Mouse (Mus musculus) hindbrain, embryonic 11.5 days (tissue): Measurements from ENCODE around the gene Nr4a3. TPM values are rescaled to one million over a fixed set of nuclear protein-coding genes. Genes with fewer than 3 reads are reported as not detected.

Experiments
- ATAC-seq: fragments of 200-750 bp; cut with Nextera tagmentation; 2 replicates; pipeline ENCODE4 v1.8.0; 2017; ENCODE audit warnings: mild to moderate bottlenecking, moderate TSS enrichment, moderate library complexity; ENCODE audit not compliant: low FRiP score
- DNase-seq: peaks from one replicate; pipeline ENCODE4 v3.0.0-alpha.2; 2015; ENCODE audit warnings: low spot score
- H3K27ac ChIP-seq: fragments of 300-500 bp; sonication (generic); 2 replicates; pipeline ENCODE4 v1.5.1; 2014; ENCODE audit warnings: mild to moderate bottlenecking, low read depth, low read length
- H3K27me3 ChIP-seq: fragments of 300-500 bp; sonication (generic); 2 replicates; pipeline ENCODE4 v1.6.1; 2014; ENCODE audit warnings: mild to moderate bottlenecking, low read length, moderate library complexity, mixed read lengths; ENCODE audit not compliant: control insufficient read depth, insufficient read depth
- H3K36me3 ChIP-seq: fragments of 300-500 bp; sonication (generic); 2 replicates; pipeline ENCODE4 v1.6.1; 2014; ENCODE audit warnings: mild to moderate bottlenecking, low read length, moderate library complexity, mixed read lengths; ENCODE audit not compliant: control insufficient read depth, insufficient read depth
- H3K4me1 ChIP-seq: fragments of 300-500 bp; sonication (generic); replicated peaks from 2 replicates; pipeline ENCODE4 v1.6.1; 2014; ENCODE audit warnings: low read length, mixed read lengths; ENCODE audit not compliant: control insufficient read depth, insufficient read depth
- H3K4me2 ChIP-seq: fragments of 300-500 bp; sonication (generic); replicated peaks from 2 replicates; pipeline ENCODE4 v1.6.1; 2014; ENCODE audit warnings: mild to moderate bottlenecking, low read depth, low read length
- H3K4me3 ChIP-seq: fragments of 300-500 bp; sonication (generic); 2 replicates; pipeline ENCODE4 v1.5.1; 2014; ENCODE audit warnings: low read depth, low read length
- H3K9ac ChIP-seq: fragments of 300-500 bp; sonication (generic); 2 replicates; pipeline ENCODE4 v1.6.1; 2014; ENCODE audit warnings: low read depth, low read length
- H3K9me3 ChIP-seq: fragments of 300-500 bp; sonication (generic); 2 replicates; pipeline ENCODE4 v1.6.1; 2016; ENCODE audit warnings: low read length; ENCODE audit not compliant: control insufficient read depth
- whole genome bisulfite sequencing: fragments of 180-500 bp; shearing (Covaris S2); extraction: QIAGEN DNeasy Blood & Tissue Kit; methylation state at CpG from one replicate; pipeline ENCODE4 v1.1.7; 2014; 5-methylcytosine and 5-hydroxymethylcytosine counted together
- polyA plus RNA-seq: library from polyadenylated mRNA; unstranded; fragments of >200 nt; fragmentation: Nextera tagmentation; extraction: Ambion mirVana; gene quantifications from 2 replicates; pipeline ENCODE4 v1.2.1, GENCODE M21; 2014

Nr4a3 gene
- polyA plus RNA-seq, 1 experiment from 2014 or later: 1.7 TPM

DNA sequence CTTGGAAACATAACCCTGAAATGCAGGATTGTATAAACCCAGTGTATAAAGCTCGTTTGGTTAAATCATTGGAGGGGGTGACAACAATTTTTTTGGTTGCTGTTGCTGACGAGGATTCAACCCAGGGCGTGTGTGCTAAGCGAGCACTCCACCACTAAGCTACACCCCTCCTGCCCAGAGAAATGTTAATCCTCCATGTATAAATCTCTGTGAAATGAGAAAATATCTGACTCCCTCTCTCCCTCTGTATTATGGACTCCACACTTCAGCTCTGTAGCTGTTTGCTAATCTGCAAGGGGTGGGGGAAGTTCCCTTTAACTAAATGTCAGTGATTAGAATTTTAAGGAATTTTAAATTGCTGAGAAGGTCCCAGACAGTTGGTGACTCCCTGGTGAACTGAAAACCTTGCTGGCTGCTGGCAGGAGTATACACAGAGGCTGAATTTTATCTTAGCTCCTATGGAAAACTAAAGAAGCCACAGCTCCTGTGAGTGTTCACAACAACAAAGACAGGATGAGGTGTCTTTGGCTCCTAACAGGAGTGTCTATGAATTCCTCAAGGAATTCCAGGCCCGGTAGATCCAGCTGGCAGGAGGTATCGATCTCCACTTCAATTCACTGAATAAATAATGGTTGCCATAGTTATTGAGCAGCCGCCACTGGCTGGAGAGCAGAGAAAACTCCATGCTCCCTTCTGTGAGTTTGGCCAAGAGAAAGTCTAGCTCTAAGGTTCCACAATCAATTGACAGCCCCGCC lies 34.5 kb downstream of the Nr4a3 start:
- no peak overlapping the region for H3K9ac ChIP-seq
- H3K27me3 ChIP-seq: no peaks in the 10 kb centered on the region
- H3K4me2 ChIP-seq: no peak overlapping the region
- H3K9me3 ChIP-seq: no peaks in the 10 kb centered on the region
- no peak overlapping the region for H3K4me3 ChIP-seq
- H3K27ac ChIP-seq: no peak overlapping the region
- no peaks in the 10 kb centered on the region; the same call in 1 of the 2 replicates for H3K4me1 ChIP-seq
- DNase-seq (no peak), ATAC-seq (peak; percentile 49; the same call in 1 of the 2 replicates)
- 60% methylated on average over 8 of the region's 8 CpGs for WGBS
- H3K36me3 ChIP-seq: no peaks in the 10 kb centered on the region

DNA sequence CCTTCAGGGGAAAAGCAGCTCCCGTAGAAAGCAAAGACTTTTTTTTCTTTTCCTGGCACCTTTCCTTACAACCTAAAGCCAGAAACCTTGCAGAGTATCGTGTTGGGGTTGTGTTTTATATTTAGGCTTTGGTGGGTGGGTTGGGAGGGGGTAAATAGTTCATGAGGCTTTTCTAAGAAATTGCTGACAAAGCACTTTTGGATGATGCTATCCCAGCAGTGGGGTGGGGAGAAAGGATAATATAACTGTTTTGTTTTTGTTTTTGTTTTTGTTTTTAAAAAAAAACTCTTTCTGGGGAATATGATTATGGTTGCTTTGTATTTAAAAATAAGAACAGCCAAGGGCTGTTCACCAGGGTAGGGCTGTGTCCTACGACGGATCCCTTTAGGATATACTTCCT lies 38.5 kb downstream of the Nr4a3 start:
- Histone ChIP-seq H3K9me3 (no peaks in the 10 kb centered on the region), H3K36me3 (no peaks in the 10 kb centered on the region), H3K27ac (no peak overlapping the region), H3K4me3 (no peak overlapping the region), H3K9ac (no peak overlapping the region), H3K4me1 (no peaks in the 10 kb centered on the region; the same call in 1 of the 2 replicates), H3K4me2 (no peak overlapping the region), H3K27me3 (no peaks in the 10 kb centered on the region)
- 91% methylated on average over 4 of the region's 4 CpGs for WGBS
- DNase-seq (no peak), ATAC-seq (no peak)

DNA sequence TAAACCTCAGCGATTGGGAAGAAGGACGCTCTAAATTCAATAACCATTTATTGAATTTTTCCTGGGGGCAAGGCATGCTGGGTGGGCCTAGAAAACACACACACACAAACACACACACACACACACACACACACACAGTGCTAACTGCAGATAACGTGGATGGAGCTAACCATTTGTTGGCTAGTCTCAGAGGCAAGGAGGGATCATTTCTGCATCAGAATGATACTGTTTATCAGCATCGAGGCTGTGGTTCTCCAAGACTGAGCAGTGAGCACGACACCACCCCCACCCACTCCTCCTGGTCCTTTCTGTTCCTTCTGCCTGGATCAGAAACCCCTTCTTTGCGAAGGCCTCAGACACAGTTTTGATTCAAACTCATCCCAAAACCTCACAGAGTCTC lies 41.7 kb downstream of the Nr4a3 start:
- H3K4me2 ChIP-seq: no peak overlapping the region
- H3K9me3 ChIP-seq: no peaks in the 10 kb centered on the region
- no peak overlapping the region for H3K4me3 ChIP-seq
- H3K27ac ChIP-seq: no peak overlapping the region
- DNase-seq: no peak
- ATAC-seq: no peak
- 69% methylated on average over 6 of the region's 6 CpGs for WGBS
- H3K36me3 ChIP-seq: no peaks in the 10 kb centered on the region
- H3K4me1 ChIP-seq: no peaks in the 10 kb centered on the region
- H3K9ac ChIP-seq: no peak overlapping the region
- H3K27me3 ChIP-seq: no peaks in the 10 kb centered on the region

DNA sequence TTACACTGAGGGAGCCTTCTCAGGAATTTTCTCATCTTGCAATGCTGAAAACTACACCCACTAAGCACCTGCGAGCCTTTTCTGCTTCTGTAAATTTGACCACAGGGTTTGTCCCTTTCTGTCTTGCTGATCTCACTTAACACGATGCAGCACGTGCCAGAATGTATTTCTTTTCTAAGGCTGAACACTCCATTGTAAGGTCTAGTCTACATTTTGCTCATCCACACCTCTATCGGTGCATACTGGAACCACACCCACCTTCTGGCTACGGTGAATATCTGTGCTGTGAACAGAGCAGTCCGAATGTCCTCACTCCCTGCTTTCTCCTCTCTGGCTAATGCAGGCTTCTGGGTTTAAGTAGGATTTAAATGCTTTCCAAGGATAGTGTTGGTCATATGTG lies 42.5 kb downstream of the Nr4a3 start:
- Histone ChIP-seq H3K9ac (no peak overlapping the region), H3K4me3 (no peak overlapping the region), H3K4me2 (no peak overlapping the region), H3K27ac (no peak overlapping the region), H3K4me1 (no peaks in the 10 kb centered on the region), H3K9me3 (no peaks in the 10 kb centered on the region), H3K36me3 (no peaks in the 10 kb centered on the region), H3K27me3 (no peaks in the 10 kb centered on the region)
- DNase-seq: no peak
- 85% methylated on average over 6 of the region's 6 CpGs for WGBS
- ATAC-seq: no peak

DNA sequence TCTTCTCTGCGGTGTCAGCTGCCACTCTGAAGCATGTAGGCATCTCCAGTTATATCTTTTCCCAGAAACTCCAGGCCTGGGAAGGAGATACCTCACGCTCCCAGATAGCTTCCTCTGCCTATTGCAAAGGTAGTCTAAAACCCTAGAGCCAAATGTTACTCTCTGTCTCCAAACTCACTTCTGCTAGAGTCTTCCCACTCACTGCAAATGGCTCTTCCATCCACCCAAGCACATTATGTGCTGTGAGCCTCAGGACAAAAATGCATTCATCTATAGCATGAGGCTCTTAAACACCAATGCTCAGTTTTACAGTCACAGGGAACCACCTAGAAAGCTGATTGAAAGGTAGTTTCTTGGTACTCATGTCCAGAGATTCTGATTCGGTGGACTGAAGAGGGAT lies 48.3 kb downstream of the Nr4a3 start:
- no peak overlapping the region for H3K4me2 ChIP-seq
- no peaks in the 10 kb centered on the region for H3K4me1 ChIP-seq
- 80% methylated on average over 3 of the region's 3 CpGs for WGBS
- DNase-seq (no peak), ATAC-seq (no peak)
- H3K36me3 ChIP-seq: no peaks in the 10 kb centered on the region
- H3K27me3 ChIP-seq: no peaks in the 10 kb centered on the region
- H3K27ac ChIP-seq: no peak overlapping the region
- H3K9ac ChIP-seq: no peak overlapping the region
- no peaks in the 10 kb centered on the region for H3K9me3 ChIP-seq
- H3K4me3 ChIP-seq: no peak overlapping the region

DNA sequence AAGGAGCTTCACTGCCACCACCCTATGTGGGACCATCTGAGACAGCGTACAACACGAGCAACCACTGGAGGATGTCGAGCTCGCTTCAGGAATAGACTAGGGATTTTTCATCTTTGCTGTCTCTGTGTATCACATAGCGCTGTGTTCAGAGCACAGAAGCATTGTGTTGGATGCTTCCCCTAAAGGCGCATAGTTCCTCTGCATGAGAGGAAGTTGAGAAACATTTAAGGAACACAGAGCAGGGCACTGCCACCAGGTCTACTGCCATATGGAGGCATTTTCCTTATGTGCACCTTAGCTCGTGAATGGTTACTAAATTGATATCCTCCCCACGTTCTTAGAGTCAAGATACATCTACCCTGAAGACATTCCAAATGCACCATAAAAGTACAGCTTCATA lies 55.3 kb downstream of the Nr4a3 start:
- Histone ChIP-seq H3K4me1 (no peaks in the 10 kb centered on the region), H3K4me3 (no peak overlapping the region), H3K9ac (no peak overlapping the region), H3K4me2 (no peak overlapping the region), H3K36me3 (no peaks in the 10 kb centered on the region), H3K27me3 (no peaks in the 10 kb centered on the region), H3K9me3 (no peaks in the 10 kb centered on the region), H3K27ac (no peak overlapping the region)
- ATAC-seq: no peak
- 91% methylated on average over 8 of the region's 8 CpGs for WGBS
- no peak for DNase-seq

DNA sequence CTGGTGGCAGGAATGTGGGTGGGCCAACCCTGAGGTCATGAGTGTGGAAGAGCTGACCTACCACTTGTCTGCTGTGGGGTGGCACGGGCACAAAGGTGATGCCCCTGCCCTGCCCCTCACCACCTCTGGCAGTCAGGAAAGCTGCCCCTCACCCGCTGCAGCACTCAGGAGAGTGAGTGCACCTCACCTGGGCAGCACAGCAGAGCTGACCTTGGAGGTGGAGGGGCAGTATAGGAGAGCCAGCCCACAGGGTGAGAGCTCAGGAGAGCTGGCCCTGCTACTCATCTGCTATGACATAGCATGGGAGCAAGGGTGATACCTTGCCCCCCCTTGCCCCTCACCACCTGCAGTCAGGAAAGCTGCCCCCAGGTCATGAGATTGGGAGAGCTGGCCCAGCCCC lies 57.0 kb downstream of the Nr4a3 start:
- Histone ChIP-seq H3K4me1 (no peaks in the 10 kb centered on the region), H3K27ac (no peak overlapping the region), H3K27me3 (no peaks in the 10 kb centered on the region), H3K9me3 (no peaks in the 10 kb centered on the region), H3K4me3 (no peak overlapping the region), H3K36me3 (no peaks in the 10 kb centered on the region), H3K4me2 (no peak overlapping the region), H3K9ac (no peak overlapping the region)
- 93% methylated on average over 2 of the region's 2 CpGs for WGBS
- ATAC-seq (no peak), DNase-seq (no peak)

DNA sequence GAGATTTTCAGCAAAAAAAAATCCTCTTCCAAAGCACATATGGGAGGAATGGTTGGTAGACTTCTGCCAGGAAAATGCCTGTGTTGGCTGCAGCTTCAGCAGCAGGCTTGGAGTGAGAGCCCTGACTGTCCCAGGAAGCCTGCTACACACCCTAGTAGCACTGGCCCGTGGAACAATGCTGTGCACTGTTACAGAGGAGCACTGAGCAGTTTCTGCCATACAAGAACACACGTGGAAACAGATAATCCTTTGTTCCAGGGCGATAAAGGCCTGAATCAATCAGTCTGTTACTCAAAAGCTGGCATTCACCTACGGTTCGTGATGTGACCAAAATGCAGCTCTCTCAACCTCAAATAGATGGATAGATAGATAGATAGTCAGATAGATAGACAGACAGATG lies 60.4 kb downstream of the Nr4a3 start:
- Histone ChIP-seq H3K36me3 (no peaks in the 10 kb centered on the region), H3K27me3 (no peaks in the 10 kb centered on the region), H3K4me2 (no peak overlapping the region), H3K4me3 (no peak overlapping the region), H3K9ac (no peak overlapping the region), H3K9me3 (no peaks in the 10 kb centered on the region), H3K27ac (no peak overlapping the region), H3K4me1 (no peaks in the 10 kb centered on the region)
- ATAC-seq (no peak), DNase-seq (no peak)
- WGBS: 70% methylated on average over 5 of the region's 5 CpGs

DNA sequence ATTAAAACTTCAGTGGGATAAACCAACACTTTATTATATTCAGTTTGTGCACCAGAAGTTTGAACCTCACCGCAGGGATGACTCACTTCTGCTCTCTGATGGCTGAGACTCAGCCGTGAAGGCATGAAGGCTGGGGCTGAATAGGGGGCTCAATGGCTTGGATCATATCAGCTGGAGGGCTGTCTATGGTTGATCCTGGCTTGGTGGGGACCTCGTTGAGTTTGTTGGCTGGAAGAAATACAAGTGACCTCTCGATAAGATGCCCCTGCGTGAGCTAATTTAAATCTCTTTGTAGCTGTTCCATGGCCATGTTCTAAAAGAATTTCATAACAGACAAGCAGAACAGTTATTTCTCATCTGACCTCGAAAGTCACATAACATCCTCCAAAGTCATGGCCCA lies 62.1 kb downstream of the Nr4a3 start:
- 86% methylated on average over 6 of the region's 6 CpGs for WGBS
- DNase-seq (no peak), ATAC-seq (no peak)
- Histone ChIP-seq H3K27ac (no peak overlapping the region), H3K9me3 (no peaks in the 10 kb centered on the region), H3K36me3 (no peaks in the 10 kb centered on the region), H3K4me2 (no peak overlapping the region), H3K27me3 (no peaks in the 10 kb centered on the region), H3K4me3 (no peak overlapping the region), H3K4me1 (no peaks in the 10 kb centered on the region), H3K9ac (no peak overlapping the region)
